ENCODE assay signal across 7 mouse cellular contexts in the genomic region with DNA sequence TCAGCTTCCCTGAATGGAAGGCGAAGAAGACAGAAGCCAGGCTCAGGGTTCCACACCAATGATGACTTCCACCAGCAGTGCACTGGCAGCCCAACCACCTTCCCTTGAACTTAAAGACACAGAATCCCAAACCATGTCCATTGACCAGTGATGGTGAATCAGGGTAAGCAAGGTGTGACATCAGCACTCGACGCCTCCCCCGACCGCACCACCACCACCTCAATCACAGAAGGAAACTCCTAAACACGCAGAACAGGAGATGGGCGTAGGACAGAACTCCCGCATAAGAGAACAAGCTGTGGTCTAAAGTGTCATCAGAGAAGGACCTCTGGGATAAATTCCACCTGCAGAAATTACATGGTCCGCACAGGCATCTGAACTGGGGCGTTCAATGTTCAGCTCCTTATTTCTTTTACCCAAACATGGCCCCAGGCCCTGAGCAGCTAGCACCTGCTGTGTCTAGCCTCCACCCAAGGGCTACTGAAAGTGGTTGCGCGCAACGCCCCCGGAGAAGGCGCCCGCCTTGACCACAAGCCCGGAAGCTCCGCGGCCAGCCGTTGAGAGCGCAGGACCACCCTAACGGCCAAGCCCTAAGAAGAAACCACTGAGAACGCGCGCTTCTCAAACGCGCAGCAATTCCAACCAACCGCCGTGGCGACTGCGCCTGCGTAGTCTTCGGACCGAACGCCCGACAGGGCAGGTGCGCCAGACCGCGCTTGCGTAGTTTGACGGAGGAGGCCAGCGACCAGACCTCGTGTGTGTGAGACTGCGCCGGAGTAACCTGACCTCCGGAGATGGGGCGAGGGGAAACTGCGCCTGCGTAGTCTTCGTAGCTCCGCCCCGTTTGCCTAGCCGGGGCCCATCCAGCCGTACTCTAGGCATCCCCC. TPM values are rescaled to one million over a fixed set of nuclear protein-coding genes. Genes with fewer than 3 reads are reported as not detected.
DNase-seq lines count a peak whose midpoint lies in the region; ATAC-seq and TF ChIP-seq lines count a peak whose summit lies in the region.

No protein-coding gene starts in this region.

- peak overlapping the region; percentile 64 for H3K9ac ChIP-seq in intestine, postnatal 0 days (ENCODE audit: low read depth, low read length)
- peak overlapping the region; percentile 57 for H3K9ac ChIP-seq in midbrain, embryonic 12.5 days (replicated peaks)

- peaks cover 19% of the 10 kb centered on the region for H3K4me1 ChIP-seq in embryonic facial prominence, embryonic 10.5 days
- H3K4me1 ChIP-seq in intestine, postnatal 0 days (replicated peaks; ENCODE audit: control insufficient read depth, insufficient read depth, low read length), result no peaks in the 10 kb centered on the region
- peaks cover 21% of the 10 kb centered on the region for H3K4me1 ChIP-seq in midbrain, embryonic 12.5 days
- peaks cover 11% of the 10 kb centered on the region; the same call in 1 of the 2 replicates for H3K4me1 ChIP-seq in small intestine, adult 2 months (ENCODE audit: control insufficient read depth, insufficient read depth, insufficient read length, low read length)

- peak; percentile 62 for TF ChIP-seq POLR2A in small intestine, adult 2 months (IDR thresholded peaks at IDR 0.05; ENCODE audit: low read depth, low read length)

- peak; percentile 99 for DNase-seq in adrenal gland, postnatal 10 days
- DNase-seq in embryonic facial prominence, embryonic 10.5 days (ENCODE audit: low spot score), result peak; percentile 99
- DNase-seq in gonadal fat pad, adult 2 months (ENCODE audit: low read depth), result peak; percentile 81
- peak; percentile 99 for DNase-seq in left cerebral cortex, postnatal 4 days

- no peak for TF ChIP-seq CTCF in intestine, postnatal 0 days (IDR thresholded peaks at IDR 0.05; ENCODE audit: low read depth)
- no peak for TF ChIP-seq CTCF in small intestine, adult 2 months (IDR thresholded peaks at IDR 0.05; ENCODE audit: extremely low read depth, insufficient read length, insufficient replicate concordance, low read depth, low read length)

- no peaks in the 10 kb centered on the region for H3K9me3 ChIP-seq in embryonic facial prominence, embryonic 10.5 days
- H3K9me3 ChIP-seq in intestine, postnatal 0 days (ENCODE audit: control insufficient read depth), result no peaks in the 10 kb centered on the region
- H3K9me3 ChIP-seq in midbrain, embryonic 12.5 days, result no peaks in the 10 kb centered on the region

- H3K4me3 ChIP-seq in embryonic facial prominence, embryonic 10.5 days, result peak overlapping the region; percentile 89
- peak overlapping the region; percentile 75 for H3K4me3 ChIP-seq in intestine, postnatal 0 days (ENCODE audit: low read depth, low read length)
- H3K4me3 ChIP-seq in midbrain, embryonic 12.5 days, result peak overlapping the region; percentile 93
- H3K4me3 ChIP-seq in small intestine, adult 2 months (ENCODE audit: low read depth, low read length), result peak overlapping the region; percentile 72

- H3K36me3 ChIP-seq in embryonic facial prominence, embryonic 10.5 days (replicated peaks), result peaks cover 14% of the 10 kb centered on the region
- H3K36me3 ChIP-seq in intestine, postnatal 0 days (ENCODE audit: control insufficient read depth, insufficient read depth), result no peaks in the 10 kb centered on the region
- peaks cover 4% of the 10 kb centered on the region for H3K36me3 ChIP-seq in midbrain, embryonic 12.5 days
- H3K36me3 ChIP-seq in small intestine, adult 2 months (ENCODE audit: control insufficient read depth, insufficient read depth, low read length), result no peaks in the 10 kb centered on the region

- intact Hi-C loops in left cerebral cortex, postnatal 4 days (cut with DNase I), result no loop called here

- peak overlapping the region; percentile 96 for H3K27ac ChIP-seq in embryonic facial prominence, embryonic 10.5 days (replicated peaks)
- H3K27ac ChIP-seq in intestine, postnatal 0 days (ENCODE audit: low read depth, low read length), result peak overlapping the region; percentile 89
- peak overlapping the region; percentile 91 for H3K27ac ChIP-seq in midbrain, embryonic 12.5 days (replicated peaks)
- peak overlapping the region; percentile 76 for H3K27ac ChIP-seq in small intestine, adult 2 months (ENCODE audit: insufficient read depth, low read depth, low read length)

- ATAC-seq in intestine, postnatal 0 days, result peak; percentile 97
- ATAC-seq in midbrain, embryonic 12.5 days (ENCODE audit: low FRiP score, low read depth), result peak; percentile 97

- WGBS in embryonic facial prominence, embryonic 10.5 days, result 7% methylated on average over 54 of the region's 54 CpGs
- WGBS in intestine, postnatal 0 days, result 5% methylated on average over 54 of the region's 54 CpGs
- WGBS in midbrain, embryonic 12.5 days, result 7% methylated on average over 54 of the region's 54 CpGs
- WGBS in small intestine, adult 2 months, result 4% methylated on average over 54 of the region's 54 CpGs

- no peaks in the 10 kb centered on the region for H3K27me3 ChIP-seq in embryonic facial prominence, embryonic 10.5 days (replicated peaks; ENCODE audit: low read depth, poor library complexity, severe bottlenecking)
- H3K27me3 ChIP-seq in intestine, postnatal 0 days (replicated peaks; ENCODE audit: control insufficient read depth, insufficient read depth, low read length), result no peaks in the 10 kb centered on the region
- H3K27me3 ChIP-seq in midbrain, embryonic 12.5 days, result no peaks in the 10 kb centered on the region
- H3K27me3 ChIP-seq in small intestine, adult 2 months (ENCODE audit: control insufficient read depth, insufficient read depth, low read length), result no peaks in the 10 kb centered on the region

- H3K4me2 ChIP-seq in intestine, postnatal 0 days (replicated peaks; ENCODE audit: low read depth), result peak overlapping the region; percentile 85
- H3K4me2 ChIP-seq in midbrain, embryonic 12.5 days (replicated peaks), result peak overlapping the region; percentile 79

RNA-seq across cellular contexts. Expression of gene Zbed4, which starts 0.5 kb away (rescaled TPM):
- 10 to 100 TPM; 10.8 to 11.1 TPM for total RNA-seq in adrenal gland, postnatal 10 days (2021)
- polyA plus RNA-seq in embryonic facial prominence, embryonic 10.5 days (2016; fragmentation: Nextera tagmentation; extraction: Ambion mirVana), result 38.5 and 39.3 TPM in 2 replicates
- polyA plus RNA-seq in gonadal fat pad, adult 2 months (2012; rRNA removed), result 5.2 and 6.3 TPM in 2 replicates
- polyA plus RNA-seq in intestine, postnatal 0 days (2015; fragmentation: Nextera tagmentation; extraction: Ambion mirVana), result 4.9 and 5.1 TPM in 2 replicates
- 10 to 100 TPM; 23.2 to 26.7 TPM for total RNA-seq in left cerebral cortex, postnatal 4 days (2021)
- polyA plus RNA-seq in midbrain, embryonic 12.5 days (2016; fragmentation: Nextera tagmentation; extraction: Ambion mirVana), result 42.1 and 44.3 TPM in 2 replicates
- 2.9 and 3.9 TPM in 2 replicates for polyA plus RNA-seq in small intestine, adult 2 months (2012; rRNA removed)

RNA-seq across cellular contexts. Expression of gene Brd1, which starts 16.9 kb away (rescaled TPM):
- total RNA-seq in adrenal gland, postnatal 10 days (2021), result 10 to 100 TPM; 46.4 to 46.9 TPM
- 22.2 and 23.5 TPM in 2 replicates for polyA plus RNA-seq in embryonic facial prominence, embryonic 10.5 days (2016; fragmentation: Nextera tagmentation; extraction: Ambion mirVana)
- polyA plus RNA-seq in gonadal fat pad, adult 2 months (2012; rRNA removed), result 12.9 and 21.2 TPM in 2 replicates
- polyA plus RNA-seq in intestine, postnatal 0 days (2015; fragmentation: Nextera tagmentation; extraction: Ambion mirVana), result 11.4 and 13.3 TPM in 2 replicates
- 10 to 100 TPM; 60.3 to 66.5 TPM for total RNA-seq in left cerebral cortex, postnatal 4 days (2021)
- 28.5 and 28.8 TPM in 2 replicates for polyA plus RNA-seq in midbrain, embryonic 12.5 days (2016; fragmentation: Nextera tagmentation; extraction: Ambion mirVana)
- polyA plus RNA-seq in small intestine, adult 2 months (2012; rRNA removed), result 6.9 and 15.7 TPM in 2 replicates

Comparison
In these comparisons a context has a peak if more than half of its experiments do, and no peak if none do; other contexts are left out.
1. Peak in every context shown above with its lines: DNase-seq, ATAC-seq, H3K4me3 ChIP-seq and H3K27ac ChIP-seq.